Mouse (Mus musculus): ENCODE measurements at regions not wholly inside any gene's neighbourhood (a gene's known extent, or its start where the extent isn't known, plus 50 kb on each side); places are given as distances from the start of the nearest gene placed in this dataset.
A peak's percentile ranks its signal among the peaks of the same experiment; 100 is the strongest.

- H3K4me1 ChIP-seq (replicated peaks; ENCODE audit: control insufficient read depth, insufficient read depth, low read length), result no peaks in the 10 kb centered on the region
- no peak overlapping the region for H3K9ac ChIP-seq (ENCODE audit: low read length)
- ATAC-seq (replicated peaks; ENCODE audit: low FRiP score), result no peak
- H3K27me3 ChIP-seq (ENCODE audit: control insufficient read depth, insufficient read depth, low read length), result no peaks in the 10 kb centered on the region
- H3K9me3 ChIP-seq (ENCODE audit: control insufficient read depth, low read length), result no peaks in the 10 kb centered on the region
- H3K27ac ChIP-seq (ENCODE audit: low read depth, low read length), result no peak overlapping the region
- H3K36me3 ChIP-seq (ENCODE audit: control insufficient read depth, insufficient read depth, low read length), result no peaks in the 10 kb centered on the region
- H3K4me3 ChIP-seq (ENCODE audit: low read depth, low read length), result no peak overlapping the region
- H3K4me2 ChIP-seq (ENCODE audit: low read depth, low read length, severe bottlenecking), result no peak overlapping the region
- 28% methylated on average over 5 of the region's 5 CpGs for WGBS
- peak; percentile 59 for DNase-seq (ENCODE audit: low spot score)
Measured at GRCm38 (mm10) chr10:38875667-38876245, 54.2 kb upstream of the Rfpl4b start.

GRCm38 (mm10) chr10:38879271-38879670 is 57.7 kb upstream of the Rfpl4b start:
- Histone ChIP-seq H3K9ac (ENCODE audit: low read length) (no peak overlapping the region), H3K9me3 (ENCODE audit: control insufficient read depth, low read length) (no peaks in the 10 kb centered on the region), H3K4me1 (replicated peaks; ENCODE audit: control insufficient read depth, insufficient read depth, low read length) (no peaks in the 10 kb centered on the region), H3K4me3 (ENCODE audit: low read depth, low read length) (no peak overlapping the region), H3K4me2 (ENCODE audit: low read depth, low read length, severe bottlenecking) (no peak overlapping the region), H3K27me3 (ENCODE audit: control insufficient read depth, insufficient read depth, low read length) (no peaks in the 10 kb centered on the region), H3K27ac (ENCODE audit: low read depth, low read length) (no peak overlapping the region), H3K36me3 (ENCODE audit: control insufficient read depth, insufficient read depth, low read length) (no peaks in the 10 kb centered on the region)
- ATAC-seq (replicated peaks; ENCODE audit: low FRiP score) (no peak), DNase-seq (ENCODE audit: low spot score) (no peak)
- WGBS, result 92% methylated on average over 7 of the region's 7 CpGs

- 86% methylated on average over 7 of the region's 7 CpGs for WGBS
- Histone ChIP-seq H3K9ac (ENCODE audit: low read length) (no peak overlapping the region), H3K27me3 (ENCODE audit: control insufficient read depth, insufficient read depth, low read length) (no peaks in the 10 kb centered on the region), H3K36me3 (ENCODE audit: control insufficient read depth, insufficient read depth, low read length) (no peaks in the 10 kb centered on the region), H3K27ac (ENCODE audit: low read depth, low read length) (no peak overlapping the region), H3K4me3 (ENCODE audit: low read depth, low read length) (no peak overlapping the region), H3K4me2 (ENCODE audit: low read depth, low read length, severe bottlenecking) (no peak overlapping the region), H3K9me3 (ENCODE audit: control insufficient read depth, low read length) (no peaks in the 10 kb centered on the region), H3K4me1 (replicated peaks; ENCODE audit: control insufficient read depth, insufficient read depth, low read length) (no peaks in the 10 kb centered on the region)
- ATAC-seq (replicated peaks; ENCODE audit: low FRiP score) (no peak), DNase-seq (ENCODE audit: low spot score) (no peak)
Measured at GRCm38 (mm10) chr10:38880642-38881187, 59.1 kb upstream of the Rfpl4b start.

- no peak for DNase-seq (ENCODE audit: low spot score)
- Histone ChIP-seq H3K4me3 (ENCODE audit: low read depth, low read length) (no peak overlapping the region), H3K27ac (ENCODE audit: low read depth, low read length) (no peak overlapping the region), H3K4me1 (replicated peaks; ENCODE audit: control insufficient read depth, insufficient read depth, low read length) (no peaks in the 10 kb centered on the region), H3K36me3 (ENCODE audit: control insufficient read depth, insufficient read depth, low read length) (no peaks in the 10 kb centered on the region), H3K27me3 (ENCODE audit: control insufficient read depth, insufficient read depth, low read length) (no peaks in the 10 kb centered on the region), H3K9me3 (ENCODE audit: control insufficient read depth, low read length) (no peaks in the 10 kb centered on the region), H3K9ac (ENCODE audit: low read length) (no peak overlapping the region), H3K4me2 (ENCODE audit: low read depth, low read length, severe bottlenecking) (no peak overlapping the region)
- no peak for ATAC-seq (replicated peaks; ENCODE audit: low FRiP score)
- 92% methylated on average over 6 of the region's 6 CpGs for WGBS
Measured at GRCm38 (mm10) chr10:38882154-38882553, 60.6 kb upstream of the Rfpl4b start.

- DNase-seq (ENCODE audit: low spot score), result no peak
- no peak overlapping the region for H3K4me2 ChIP-seq (ENCODE audit: low read depth, low read length, severe bottlenecking)
- 89% methylated on average over 2 of the region's 2 CpGs for WGBS
- ATAC-seq (replicated peaks; ENCODE audit: low FRiP score), result no peak
- H3K27ac ChIP-seq (ENCODE audit: low read depth, low read length), result no peak overlapping the region
- no peak overlapping the region for H3K9ac ChIP-seq (ENCODE audit: low read length)
- H3K36me3 ChIP-seq (ENCODE audit: control insufficient read depth, insufficient read depth, low read length), result no peaks in the 10 kb centered on the region
- no peaks in the 10 kb centered on the region for H3K9me3 ChIP-seq (ENCODE audit: control insufficient read depth, low read length)
- H3K4me1 ChIP-seq (replicated peaks; ENCODE audit: control insufficient read depth, insufficient read depth, low read length), result no peaks in the 10 kb centered on the region
- H3K4me3 ChIP-seq (ENCODE audit: low read depth, low read length), result no peak overlapping the region
- no peaks in the 10 kb centered on the region for H3K27me3 ChIP-seq (ENCODE audit: control insufficient read depth, insufficient read depth, low read length)
Measured at GRCm38 (mm10) chr10:38883816-38884599, 62.4 kb upstream of the Rfpl4b start.

- no peaks in the 10 kb centered on the region for H3K4me1 ChIP-seq (replicated peaks; ENCODE audit: control insufficient read depth, insufficient read depth, low read length)
- no peak overlapping the region for H3K4me3 ChIP-seq (ENCODE audit: low read depth, low read length)
- no peak overlapping the region for H3K4me2 ChIP-seq (ENCODE audit: low read depth, low read length, severe bottlenecking)
- no peak for ATAC-seq (replicated peaks; ENCODE audit: low FRiP score)
- H3K36me3 ChIP-seq (ENCODE audit: control insufficient read depth, insufficient read depth, low read length), result no peaks in the 10 kb centered on the region
- H3K27me3 ChIP-seq (ENCODE audit: control insufficient read depth, insufficient read depth, low read length), result no peaks in the 10 kb centered on the region
- no peak overlapping the region for H3K27ac ChIP-seq (ENCODE audit: low read depth, low read length)
- no peaks in the 10 kb centered on the region for H3K9me3 ChIP-seq (ENCODE audit: control insufficient read depth, low read length)
- 74% methylated on average over 4 of the region's 4 CpGs for WGBS
- no peak overlapping the region for H3K9ac ChIP-seq (ENCODE audit: low read length)
- no peak for DNase-seq (ENCODE audit: low spot score)
Measured at GRCm38 (mm10) chr10:38884641-38885040, 63.1 kb upstream of the Rfpl4b start.

- Histone ChIP-seq H3K36me3 (ENCODE audit: control insufficient read depth, insufficient read depth, low read length) (no peaks in the 10 kb centered on the region), H3K9me3 (ENCODE audit: control insufficient read depth, low read length) (no peaks in the 10 kb centered on the region), H3K4me3 (ENCODE audit: low read depth, low read length) (no peak overlapping the region), H3K9ac (ENCODE audit: low read length) (no peak overlapping the region), H3K27me3 (ENCODE audit: control insufficient read depth, insufficient read depth, low read length) (no peaks in the 10 kb centered on the region), H3K27ac (ENCODE audit: low read depth, low read length) (no peak overlapping the region), H3K4me1 (replicated peaks; ENCODE audit: control insufficient read depth, insufficient read depth, low read length) (no peaks in the 10 kb centered on the region), H3K4me2 (ENCODE audit: low read depth, low read length, severe bottlenecking) (no peak overlapping the region)
- 65% methylated on average over 2 of the region's 2 CpGs for WGBS
- no peak for DNase-seq (ENCODE audit: low spot score)
- ATAC-seq (replicated peaks; ENCODE audit: low FRiP score), result no peak
Measured at GRCm38 (mm10) chr10:38886441-38886840, 64.9 kb upstream of the Rfpl4b start.

- Histone ChIP-seq H3K27ac (ENCODE audit: low read depth, low read length) (no peak overlapping the region), H3K27me3 (ENCODE audit: control insufficient read depth, insufficient read depth, low read length) (no peaks in the 10 kb centered on the region), H3K9me3 (ENCODE audit: control insufficient read depth, low read length) (no peaks in the 10 kb centered on the region), H3K36me3 (ENCODE audit: control insufficient read depth, insufficient read depth, low read length) (no peaks in the 10 kb centered on the region), H3K4me2 (ENCODE audit: low read depth, low read length, severe bottlenecking) (no peak overlapping the region), H3K4me3 (ENCODE audit: low read depth, low read length) (no peak overlapping the region), H3K4me1 (replicated peaks; ENCODE audit: control insufficient read depth, insufficient read depth, low read length) (no peaks in the 10 kb centered on the region), H3K9ac (ENCODE audit: low read length) (no peak overlapping the region)
- ATAC-seq (replicated peaks; ENCODE audit: low FRiP score) (no peak), DNase-seq (ENCODE audit: low spot score) (no peak)
- WGBS, result 91% methylated on average over 9 of the region's 9 CpGs
Measured at GRCm38 (mm10) chr10:38887896-38888295, 66.3 kb upstream of the Rfpl4b start.

- DNase-seq (ENCODE audit: low spot score), result no peak
- no peaks in the 10 kb centered on the region for H3K27me3 ChIP-seq (ENCODE audit: control insufficient read depth, insufficient read depth, low read length)
- 54% methylated on average over 1 of the region's 1 CpGs for WGBS
- no peaks in the 10 kb centered on the region for H3K36me3 ChIP-seq (ENCODE audit: control insufficient read depth, insufficient read depth, low read length)
- H3K4me1 ChIP-seq (replicated peaks; ENCODE audit: control insufficient read depth, insufficient read depth, low read length), result no peaks in the 10 kb centered on the region
- no peak overlapping the region for H3K27ac ChIP-seq (ENCODE audit: low read depth, low read length)
- no peaks in the 10 kb centered on the region for H3K9me3 ChIP-seq (ENCODE audit: control insufficient read depth, low read length)
- H3K4me2 ChIP-seq (ENCODE audit: low read depth, low read length, severe bottlenecking), result no peak overlapping the region
- no peak overlapping the region for H3K4me3 ChIP-seq (ENCODE audit: low read depth, low read length)
- H3K9ac ChIP-seq (ENCODE audit: low read length), result no peak overlapping the region
- no peak for ATAC-seq (replicated peaks; ENCODE audit: low FRiP score)
Measured at GRCm38 (mm10) chr10:38894706-38895105, 70.6 kb upstream of the Lama4 start.

Measured in forebrain, embryonic 11.5 days (tissue).